Mouse (Mus musculus): ENCODE results near the gene Pou5f1.

- TF ChIP-seq CTCF (IDR thresholded peaks at IDR 0.05; ENCODE audit: control insufficient read depth, insufficient read depth, insufficient read length): no peak
- TF ChIP-seq MAX (IDR thresholded peaks at IDR 0.05): no peak
Measured at GRCm38 (mm10) chr17:35469842-35470751, 35.7 kb upstream of the Pou5f1 start, which contains the start of gene H2-Q10.

Measured in C2C12 (cell line).